Comparison of ENCODE assay signal across 10 mouse cellular contexts in the genomic region with DNA sequence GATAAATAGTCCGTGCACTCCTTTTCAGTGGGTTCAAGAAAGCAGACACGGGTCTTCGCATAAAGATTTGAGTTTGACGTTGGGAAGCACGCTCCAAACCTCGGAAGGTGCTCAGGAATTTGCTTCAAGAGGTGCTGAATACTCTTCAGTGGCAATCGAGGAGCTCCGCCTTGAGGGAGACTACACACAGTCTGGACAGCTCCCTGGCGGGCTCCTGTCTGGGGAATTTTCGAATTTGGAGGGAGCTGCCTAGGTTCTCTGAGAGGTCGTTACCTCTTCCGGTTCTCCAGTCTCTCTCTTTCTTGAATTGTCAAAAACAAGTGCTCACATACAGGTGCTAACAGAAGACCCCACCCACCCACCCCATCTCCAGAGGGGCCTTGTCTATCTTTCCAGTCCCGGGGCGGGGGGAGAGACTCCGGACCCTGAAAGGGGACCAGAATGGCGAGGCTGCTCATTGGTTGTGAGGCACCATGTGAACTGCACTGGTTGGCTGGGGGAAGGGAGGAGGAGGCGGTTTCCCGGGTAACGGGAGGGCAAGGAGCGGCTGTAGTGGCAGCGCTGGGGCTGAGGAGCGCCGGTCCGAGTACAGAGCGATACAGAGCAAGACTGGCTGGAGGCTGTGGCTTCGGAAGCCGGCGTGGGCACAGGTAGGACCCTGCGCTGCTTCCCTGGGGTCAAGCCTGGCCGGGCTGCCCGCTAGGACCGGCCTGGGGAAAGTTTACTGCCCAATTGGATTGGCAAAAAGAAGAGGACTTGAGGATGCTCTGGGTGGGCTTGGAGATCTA. TPM values are rescaled to one million over a fixed set of nuclear protein-coding genes. Genes with fewer than 3 reads are reported as not detected.
DNase-seq lines count a peak whose midpoint lies in the region; ATAC-seq and TF ChIP-seq lines count a peak whose summit lies in the region.
"Had no signal": no experiment of that assay in that cellular context is flagged by ENCODE, and none has a peak within 500 bp of the region (broad histone marks: within the 10 kb centered on the region; RNA-seq: fewer than 3 reads in every experiment).

No protein-coding gene starts in this region.

- no peaks in the 10 kb centered on the region for H3K36me3 ChIP-seq in forebrain, embryonic 13.5 days (ENCODE audit: poor library complexity, severe bottlenecking)
- H3K36me3 ChIP-seq in hindbrain, embryonic 11.5 days (ENCODE audit: control insufficient read depth, insufficient read depth, low read length), result no peaks in the 10 kb centered on the region
- H3K36me3 ChIP-seq in lung, embryonic 14.5 days (ENCODE audit: insufficient read depth), result no peaks in the 10 kb centered on the region
- H3K36me3 ChIP-seq: G1E had no signal

- peak overlapping the region; percentile 55 for H3K4me3 ChIP-seq in forebrain, embryonic 13.5 days
- H3K4me3 ChIP-seq in hindbrain, embryonic 11.5 days (ENCODE audit: low read depth, low read length), result peak overlapping the region; percentile 73
- peak overlapping the region; percentile 23 for H3K4me3 ChIP-seq in lung, embryonic 14.5 days (ENCODE audit: low read depth, low read length)
- H3K4me3 ChIP-seq: myocyte had no signal

- H3K27ac ChIP-seq in forebrain, embryonic 13.5 days, result no peak overlapping the region
- H3K27ac ChIP-seq in hindbrain, embryonic 11.5 days (ENCODE audit: low read depth, low read length), result peak overlapping the region; percentile 77
- no peak overlapping the region for H3K27ac ChIP-seq in lung, embryonic 14.5 days (ENCODE audit: low read depth)

- no peak for TF ChIP-seq CTCF in lung, embryonic 14.5 days (IDR thresholded peaks at IDR 0.05; ENCODE audit: low read depth)

- H3K9ac ChIP-seq in forebrain, embryonic 13.5 days, result peak overlapping the region; percentile 66
- H3K9ac ChIP-seq in hindbrain, embryonic 11.5 days (ENCODE audit: low read depth, low read length), result peak overlapping the region; percentile 80
- no peak overlapping the region for H3K9ac ChIP-seq in lung, embryonic 14.5 days

- H3K27me3 ChIP-seq in forebrain, embryonic 13.5 days, result peaks cover 90% of the 10 kb centered on the region
- no peaks in the 10 kb centered on the region; the same call in 1 of the 2 replicates for H3K27me3 ChIP-seq in hindbrain, embryonic 11.5 days (ENCODE audit: control insufficient read depth, insufficient read depth, low read length)
- peaks cover 35% of the 10 kb centered on the region for H3K27me3 ChIP-seq in lung, embryonic 14.5 days (ENCODE audit: insufficient read depth, low read length)

- peak; percentile 92 for DNase-seq in hindbrain, embryonic 11.5 days (ENCODE audit: low spot score)
- DNase-seq in layer of hippocampus, adult 8-10 months (ENCODE audit: low spot score in 2 of 2), result peak; percentile 85 to 87
- DNase-seq in lung, embryonic 14.5 days, result peak; percentile 86
- DNase-seq in ovary, adult 18-20 months (ENCODE audit: low spot score), result peak; percentile 74
- peak; percentile 46 for DNase-seq in thymus, postnatal 4 days

- H3K9me3 ChIP-seq in forebrain, embryonic 13.5 days (replicated peaks), result no peaks in the 10 kb centered on the region
- no peaks in the 10 kb centered on the region for H3K9me3 ChIP-seq in hindbrain, embryonic 11.5 days (ENCODE audit: control insufficient read depth, low read length)
- H3K9me3 ChIP-seq in lung, embryonic 14.5 days (ENCODE audit: low read depth, low read length), result no peaks in the 10 kb centered on the region

- WGBS in forebrain, embryonic 13.5 days, result 3% methylated on average over 32 of the region's 32 CpGs
- 1% methylated on average over 32 of the region's 32 CpGs for WGBS in hindbrain, embryonic 11.5 days
- WGBS in lung, embryonic 14.5 days, result 2% methylated on average over 32 of the region's 32 CpGs

- peaks cover 40% of the 10 kb centered on the region for H3K4me1 ChIP-seq in forebrain, embryonic 13.5 days
- peaks cover 22% of the 10 kb centered on the region for H3K4me1 ChIP-seq in hindbrain, embryonic 11.5 days (replicated peaks; ENCODE audit: control insufficient read depth, insufficient read depth, low read length)
- H3K4me1 ChIP-seq in lung, embryonic 14.5 days (ENCODE audit: insufficient read depth), result no peaks in the 10 kb centered on the region

- peak overlapping the region; percentile 87 for H3K4me2 ChIP-seq in forebrain, embryonic 13.5 days
- peak overlapping the region; percentile 77 for H3K4me2 ChIP-seq in hindbrain, embryonic 11.5 days (replicated peaks; ENCODE audit: low read depth, low read length)
- peak overlapping the region; percentile 61 for H3K4me2 ChIP-seq in lung, embryonic 14.5 days

- peak; percentile 79 for ATAC-seq in CD4-positive, CD25-positive, alpha-beta regulatory T cell, adult 4 months
- peak; percentile 97 for ATAC-seq in cerebellum, adult (ENCODE audit: insufficient number of reproducible peaks, low FRiP score, low TSS enrichment)
- peak; percentile 99 for ATAC-seq in forebrain, embryonic 13.5 days
- peak; percentile 96 for ATAC-seq in hindbrain, embryonic 11.5 days (ENCODE audit: low FRiP score)
- ATAC-seq in lung, embryonic 14.5 days (ENCODE audit: insufficient read depth), result peak; percentile 98

RNA-seq across cellular contexts. Expression of a gene that starts 50.2 kb away (rescaled TPM):
- polyA plus RNA-seq in CD4-positive, CD25-positive, alpha-beta regulatory T cell, adult 4 months (2017; shearing (Covaris generic)), result 10 to 100 TPM; 30.6 to 45.1 TPM
- polyA plus RNA-seq in forebrain, embryonic 13.5 days (2015; fragmentation: Nextera tagmentation; extraction: Ambion mirVana), result 11.2 and 11.4 TPM in 2 replicates
- 22.6 and 36.1 TPM in 2 replicates for polyA plus RNA-seq in hindbrain, embryonic 11.5 days (2014; fragmentation: Nextera tagmentation; extraction: Ambion mirVana)
- 100 to 1,000 TPM in 2 of 4 experiments, 10 to 100 TPM in 2; 87.2 to 113 (median 96.0) TPM for total RNA-seq in layer of hippocampus, adult 8-10 months (2022)
- polyA plus RNA-seq in lung, embryonic 14.5 days (2014; fragmentation: Nextera tagmentation; extraction: Ambion mirVana), result 19.7 and 20.2 TPM in 2 replicates
- polyA plus RNA-seq: G1E had no signal

Comparison
In these comparisons a context has a peak if more than half of its experiments do, and no peak if none do; other contexts are left out.
1. H3K4me3 ChIP-seq: peak in every context shown above with its lines; median percentile 73 in hindbrain, embryonic 11.5 days; 55 in forebrain, embryonic 13.5 days; 23 in lung, embryonic 14.5 days.